Mouse (Mus musculus): ENCODE measurements at regions not wholly inside any gene's neighbourhood (a gene's known extent, or its start where the extent isn't known, plus 50 kb on each side); places are given as distances from the start of the nearest gene placed in this dataset.

DNA sequence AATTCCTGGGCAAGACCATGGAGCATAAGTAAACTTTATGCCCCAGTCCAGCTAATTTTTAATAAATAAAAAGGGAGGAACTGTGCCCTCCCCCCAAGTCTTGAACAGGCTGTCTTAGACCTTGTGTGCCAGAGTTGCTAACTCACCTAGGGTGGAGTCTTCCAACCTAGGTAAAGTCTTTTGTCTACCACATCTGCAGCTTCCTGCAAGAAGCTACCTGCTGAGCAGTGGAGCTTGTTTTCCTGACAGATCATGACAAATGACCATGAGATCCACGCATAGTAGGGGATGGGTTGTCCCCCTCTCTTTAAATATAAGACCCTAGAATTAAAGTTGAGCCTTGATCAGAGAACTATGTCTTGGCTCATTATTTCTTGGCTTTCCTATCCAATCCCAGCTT lies 100.1 kb upstream of the Ctnnd2 start:
- no peaks in the 10 kb centered on the region for H3K27me3 ChIP-seq (ENCODE audit: control insufficient read depth, insufficient read depth, low read length)
- no peaks in the 10 kb centered on the region for H3K79me2 ChIP-seq (replicated peaks; ENCODE audit: control insufficient read depth, insufficient read depth, low read length)
- no peak overlapping the region for H3K4me3 ChIP-seq
- no peaks in the 10 kb centered on the region for H3K4me1 ChIP-seq (ENCODE audit: control insufficient read depth, insufficient read depth, low read length)
- H3K27ac ChIP-seq, result no peak overlapping the region
- intact Hi-C loops (cut with DNase I), result no loop called here
- no peak for DNase-seq
- H3K9ac ChIP-seq (ENCODE audit: low read depth, low read length), result no peak overlapping the region
- no peaks in the 10 kb centered on the region for H3K36me3 ChIP-seq (ENCODE audit: control insufficient read depth, insufficient read depth, low read length)
- 51% methylated on average over 1 of the region's 1 CpGs for WGBS
- no peak for TF ChIP-seq EP300 (IDR thresholded peaks at IDR 0.05; ENCODE audit: insufficient read depth, low read depth, low read length)
- TF ChIP-seq CTCF (IDR thresholded peaks at IDR 0.05), result no peak
- no peak for TF ChIP-seq POLR2A (IDR thresholded peaks at IDR 0.05; ENCODE audit: insufficient read depth, low read depth, low read length)

DNA sequence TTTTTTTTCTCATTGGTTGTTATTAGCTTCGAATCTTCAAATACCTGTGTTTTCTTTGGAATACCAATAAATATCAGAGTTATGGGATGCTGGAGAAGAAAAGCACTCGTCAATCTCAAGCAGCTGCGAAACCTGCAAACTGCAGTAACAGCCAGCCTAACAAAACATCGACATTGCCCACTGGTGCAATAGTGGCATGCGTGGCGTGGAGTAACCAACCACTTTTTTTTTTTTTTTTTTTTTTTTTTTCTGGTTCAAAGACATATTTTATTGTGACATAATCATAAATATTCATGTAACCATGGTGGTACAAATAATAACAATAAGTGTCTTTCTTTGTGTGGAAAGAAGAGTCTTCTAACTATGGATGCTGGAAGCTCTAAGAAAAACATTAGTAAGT lies 85.3 kb upstream of the Ctnnd2 start:
- intact Hi-C loops (cut with DNase I), result no loop called here
- no peaks in the 10 kb centered on the region for H3K36me3 ChIP-seq (ENCODE audit: control insufficient read depth, insufficient read depth, low read length)
- no peak for DNase-seq
- no peak overlapping the region for H3K9ac ChIP-seq (ENCODE audit: low read depth, low read length)
- H3K79me2 ChIP-seq (replicated peaks; ENCODE audit: control insufficient read depth, insufficient read depth, low read length), result no peaks in the 10 kb centered on the region
- WGBS, result 84% methylated on average over 6 of the region's 6 CpGs
- no peak overlapping the region for H3K4me3 ChIP-seq
- H3K4me1 ChIP-seq (ENCODE audit: control insufficient read depth, insufficient read depth, low read length), result no peaks in the 10 kb centered on the region
- TF ChIP-seq POLR2A (IDR thresholded peaks at IDR 0.05; ENCODE audit: insufficient read depth, low read depth, low read length), result no peak
- no peak for TF ChIP-seq EP300 (IDR thresholded peaks at IDR 0.05; ENCODE audit: insufficient read depth, low read depth, low read length)
- TF ChIP-seq CTCF (IDR thresholded peaks at IDR 0.05), result no peak
- H3K27ac ChIP-seq, result no peak overlapping the region
- H3K27me3 ChIP-seq (ENCODE audit: control insufficient read depth, insufficient read depth, low read length), result no peaks in the 10 kb centered on the region

DNA sequence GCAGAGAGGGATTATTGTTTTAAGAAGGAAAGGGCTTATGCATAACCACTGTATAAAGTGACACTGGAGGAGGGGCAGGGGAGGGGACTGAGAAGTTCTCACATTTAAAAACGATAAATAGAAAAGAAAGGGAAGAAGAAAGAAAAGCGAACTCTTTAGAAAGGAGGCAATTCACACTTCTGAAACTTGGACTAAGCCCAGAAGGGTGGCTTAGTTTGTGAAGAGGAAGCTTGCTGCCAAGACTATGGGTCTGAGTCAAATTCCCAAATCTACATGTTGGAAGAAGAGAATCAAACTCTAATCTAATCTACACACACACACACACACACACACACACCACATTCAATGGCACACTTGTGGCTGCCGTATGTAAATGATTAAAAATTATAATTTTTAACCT lies 50.3 kb upstream of the Ctnnd2 start:
- H3K27ac ChIP-seq, result no peak overlapping the region
- H3K27me3 ChIP-seq (ENCODE audit: control insufficient read depth, insufficient read depth, low read length), result no peaks in the 10 kb centered on the region
- WGBS, result 60% methylated on average over 3 of the region's 3 CpGs
- no peak for TF ChIP-seq EP300 (IDR thresholded peaks at IDR 0.05; ENCODE audit: insufficient read depth, low read depth, low read length)
- TF ChIP-seq POLR2A (IDR thresholded peaks at IDR 0.05; ENCODE audit: insufficient read depth, low read depth, low read length), result no peak
- no peak for TF ChIP-seq CTCF (IDR thresholded peaks at IDR 0.05)
- no peak overlapping the region for H3K9ac ChIP-seq (ENCODE audit: low read depth, low read length)
- H3K36me3 ChIP-seq (ENCODE audit: control insufficient read depth, insufficient read depth, low read length), result no peaks in the 10 kb centered on the region
- no peak for DNase-seq
- H3K79me2 ChIP-seq (replicated peaks; ENCODE audit: control insufficient read depth, insufficient read depth, low read length), result no peaks in the 10 kb centered on the region
- no peaks in the 10 kb centered on the region for H3K4me1 ChIP-seq (ENCODE audit: control insufficient read depth, insufficient read depth, low read length)
- intact Hi-C loops (cut with DNase I), result no loop called here
- no peak overlapping the region for H3K4me3 ChIP-seq
